Mouse (Mus musculus): ENCODE data around the gene Lrmda. TPM values are rescaled to one million over a fixed set of nuclear protein-coding genes. Genes with fewer than 3 reads are reported as not detected.
A peak's percentile ranks its signal among the peaks of the same experiment; 100 is the strongest.

Gene Lrmda
- total RNA-seq, 2 experiments from 2014 or later = 20.9 to 27.0 TPM

DNA sequence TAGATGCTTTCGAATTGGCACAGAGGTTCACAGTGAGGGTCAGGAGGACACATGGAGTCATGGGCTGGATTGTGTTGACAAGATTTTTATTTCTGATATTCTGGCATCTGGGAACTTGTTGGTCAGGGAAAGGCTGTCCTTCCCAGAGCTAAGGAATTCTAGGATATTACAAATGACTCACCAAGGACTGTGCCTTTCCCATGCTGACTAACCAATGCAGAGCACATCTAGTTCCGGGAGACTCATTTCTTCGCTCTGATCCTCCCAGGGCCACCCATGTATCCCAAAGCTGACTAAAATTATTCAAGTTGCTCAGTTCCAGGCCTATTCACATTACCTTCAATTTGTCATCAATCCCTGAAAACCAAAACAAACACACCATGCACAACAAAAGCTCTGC is 602.4 kb downstream of the Lrmda start:
- no peak for ATAC-seq (replicated peaks; ENCODE audit: poor library complexity)

DNA sequence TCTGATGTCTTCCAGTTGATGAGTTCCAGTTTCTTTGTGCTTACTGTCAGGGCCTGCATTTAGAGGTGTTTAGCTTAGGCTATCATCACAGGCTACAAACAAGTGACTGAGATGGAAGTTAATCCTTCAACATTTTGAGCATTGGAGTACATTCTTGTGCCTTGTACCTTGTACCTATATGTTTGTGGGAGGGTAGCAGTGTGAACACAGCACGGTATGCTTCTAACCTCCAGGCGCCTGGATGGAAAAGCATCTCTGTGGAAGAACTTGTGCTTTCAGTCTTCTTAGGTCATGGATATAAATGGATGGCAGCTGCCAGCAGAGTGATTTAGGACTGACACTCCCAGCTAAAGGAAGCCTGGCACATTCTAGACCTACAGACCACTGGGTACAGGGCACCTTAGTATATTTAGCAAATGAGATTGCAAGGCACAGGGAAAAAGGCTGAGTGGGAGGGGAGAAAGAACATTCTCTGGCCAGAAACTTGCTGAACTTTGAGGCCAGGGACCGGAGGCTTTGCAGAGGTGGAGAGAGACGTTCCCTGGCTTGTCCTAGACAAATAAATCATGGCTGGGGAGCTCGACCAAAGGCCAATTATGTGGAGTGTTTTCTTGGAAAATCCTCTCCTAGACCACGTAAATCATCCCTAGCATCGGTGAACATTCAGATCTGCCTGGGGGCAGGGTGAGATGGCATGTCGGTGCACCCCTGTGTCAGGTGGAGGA is 607.8 kb downstream of the Lrmda start:
- no peak for ATAC-seq (replicated peaks; ENCODE audit: poor library complexity)

DNA sequence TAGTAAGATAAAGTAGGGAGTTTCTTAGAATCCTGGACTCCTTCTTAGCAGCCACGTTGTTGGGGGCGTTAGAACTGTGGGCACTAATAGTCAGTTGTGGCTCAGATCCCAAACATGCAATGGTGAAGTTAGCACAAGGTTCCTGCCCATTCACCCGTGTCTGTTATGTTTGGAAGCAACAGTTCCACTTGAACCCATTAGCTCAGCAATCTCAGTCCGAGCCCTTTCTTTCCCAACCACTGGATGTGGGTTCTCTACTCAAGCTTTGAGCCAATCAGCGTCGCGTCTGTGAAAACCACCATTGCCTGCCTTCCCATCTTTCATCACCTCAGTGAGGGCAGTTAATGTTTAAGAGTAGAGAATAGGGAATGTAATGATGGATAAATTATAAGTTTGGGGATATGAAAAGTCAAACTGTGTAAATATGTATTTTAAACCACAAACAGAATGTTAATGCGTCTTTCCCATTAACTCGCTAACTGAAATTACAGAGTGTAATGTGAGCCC is 610.9 kb downstream of the Lrmda start:
- no peak for ATAC-seq (replicated peaks; ENCODE audit: poor library complexity)

DNA sequence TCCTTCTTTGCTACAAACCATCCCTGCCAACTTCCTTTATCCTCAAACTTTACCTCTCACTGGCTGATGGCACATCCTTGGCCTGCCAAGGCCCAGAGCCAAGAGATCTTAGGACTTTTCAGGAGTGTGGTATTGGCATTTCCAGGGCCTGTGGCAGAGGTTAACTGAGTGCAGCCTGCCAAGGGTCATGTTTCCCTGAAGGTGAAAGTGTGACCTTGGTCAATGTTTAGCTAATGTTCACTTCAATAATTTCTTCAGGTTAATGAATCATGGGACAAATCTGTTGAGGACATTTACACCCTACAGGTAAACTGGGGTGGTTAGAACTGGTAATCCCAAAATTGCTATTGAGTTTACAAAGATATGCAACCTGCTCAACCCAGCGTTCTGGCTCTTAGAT is 614.1 kb downstream of the Lrmda start:
- no peak for ATAC-seq (replicated peaks; ENCODE audit: poor library complexity)

DNA sequence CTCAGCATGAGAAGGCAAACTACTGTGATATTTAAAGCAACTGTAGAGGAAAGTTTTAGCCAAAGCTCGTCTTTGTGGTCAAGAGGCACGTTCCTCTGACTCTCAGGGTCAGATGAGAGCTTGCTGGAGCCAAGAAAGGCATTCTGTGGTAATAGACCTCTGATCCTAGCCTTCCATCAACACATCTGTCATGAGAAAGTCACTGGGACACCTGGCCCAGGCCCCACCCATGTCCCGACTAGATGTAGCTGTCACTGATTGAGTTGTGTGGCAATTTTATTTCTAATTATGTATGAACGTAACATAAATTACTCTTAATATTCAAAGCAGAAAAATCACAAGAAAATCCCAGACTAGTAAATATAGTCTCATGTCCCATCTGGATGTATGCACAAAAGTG is 624.0 kb downstream of the Lrmda start:
- ATAC-seq (replicated peaks; ENCODE audit: poor library complexity) = no peak

DNA sequence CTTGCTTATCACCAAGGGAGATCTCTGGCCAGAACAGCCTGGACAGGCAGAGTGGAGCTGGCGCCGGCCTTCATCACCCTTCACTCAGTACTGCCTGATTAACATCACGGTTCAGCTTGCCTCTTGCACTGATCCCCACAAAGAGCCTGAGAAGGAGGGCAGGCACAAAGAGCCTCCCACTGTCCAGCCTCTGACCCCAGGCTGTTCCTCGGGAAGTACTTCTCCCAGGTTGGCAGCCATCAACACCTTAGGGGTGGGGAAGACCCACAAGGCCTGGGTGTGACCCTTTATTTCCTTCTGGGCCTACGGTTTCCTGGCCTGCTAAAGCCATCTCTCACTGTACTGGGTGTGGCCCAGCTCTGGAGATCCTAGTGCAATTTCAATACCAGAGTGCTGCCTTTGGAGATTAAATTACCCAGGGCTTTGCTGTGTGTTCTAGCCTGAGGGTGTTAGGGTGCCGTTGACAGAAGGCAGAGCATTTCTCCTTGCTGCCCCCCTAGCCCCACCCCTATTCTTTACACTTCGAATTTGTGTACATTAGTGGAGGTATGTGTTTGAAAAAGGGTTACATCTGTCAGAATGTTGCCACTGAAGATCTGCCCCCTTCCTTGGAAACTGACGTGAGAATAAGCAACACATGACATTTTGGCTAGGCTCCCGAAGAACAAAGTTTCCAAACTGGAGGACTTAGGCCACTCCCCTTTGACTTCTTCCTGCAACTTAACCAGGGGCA is 628.5 kb downstream of the Lrmda start:
- ATAC-seq (replicated peaks; ENCODE audit: poor library complexity) = no peak

DNA sequence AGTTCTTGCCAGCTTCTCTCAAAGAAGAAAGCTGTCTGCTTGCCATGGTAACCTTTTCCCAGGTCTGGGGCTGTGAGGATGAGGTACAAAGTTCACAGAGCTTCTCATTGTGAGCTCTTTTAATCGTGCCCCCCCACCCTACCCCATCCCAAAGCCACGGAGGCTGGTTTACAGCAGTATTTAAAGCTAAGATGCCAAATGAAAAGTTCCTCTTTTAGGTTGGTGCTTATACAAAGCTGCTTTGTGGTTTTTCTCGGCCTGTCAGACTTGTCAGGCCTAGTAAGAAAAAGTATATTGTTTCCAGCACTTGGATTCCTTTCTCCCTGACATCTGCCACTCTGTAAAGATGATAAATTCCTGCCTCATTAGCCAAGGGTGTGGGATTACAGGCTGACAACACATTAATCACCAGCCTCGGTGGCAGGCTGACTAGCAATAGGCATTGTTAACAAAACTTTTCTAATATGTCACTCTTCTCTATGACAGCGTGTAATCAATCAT is 629.9 kb downstream of the Lrmda start:
- ATAC-seq (replicated peaks; ENCODE audit: poor library complexity) = peak; percentile 29; the same call in 1 of the 2 replicates

DNA sequence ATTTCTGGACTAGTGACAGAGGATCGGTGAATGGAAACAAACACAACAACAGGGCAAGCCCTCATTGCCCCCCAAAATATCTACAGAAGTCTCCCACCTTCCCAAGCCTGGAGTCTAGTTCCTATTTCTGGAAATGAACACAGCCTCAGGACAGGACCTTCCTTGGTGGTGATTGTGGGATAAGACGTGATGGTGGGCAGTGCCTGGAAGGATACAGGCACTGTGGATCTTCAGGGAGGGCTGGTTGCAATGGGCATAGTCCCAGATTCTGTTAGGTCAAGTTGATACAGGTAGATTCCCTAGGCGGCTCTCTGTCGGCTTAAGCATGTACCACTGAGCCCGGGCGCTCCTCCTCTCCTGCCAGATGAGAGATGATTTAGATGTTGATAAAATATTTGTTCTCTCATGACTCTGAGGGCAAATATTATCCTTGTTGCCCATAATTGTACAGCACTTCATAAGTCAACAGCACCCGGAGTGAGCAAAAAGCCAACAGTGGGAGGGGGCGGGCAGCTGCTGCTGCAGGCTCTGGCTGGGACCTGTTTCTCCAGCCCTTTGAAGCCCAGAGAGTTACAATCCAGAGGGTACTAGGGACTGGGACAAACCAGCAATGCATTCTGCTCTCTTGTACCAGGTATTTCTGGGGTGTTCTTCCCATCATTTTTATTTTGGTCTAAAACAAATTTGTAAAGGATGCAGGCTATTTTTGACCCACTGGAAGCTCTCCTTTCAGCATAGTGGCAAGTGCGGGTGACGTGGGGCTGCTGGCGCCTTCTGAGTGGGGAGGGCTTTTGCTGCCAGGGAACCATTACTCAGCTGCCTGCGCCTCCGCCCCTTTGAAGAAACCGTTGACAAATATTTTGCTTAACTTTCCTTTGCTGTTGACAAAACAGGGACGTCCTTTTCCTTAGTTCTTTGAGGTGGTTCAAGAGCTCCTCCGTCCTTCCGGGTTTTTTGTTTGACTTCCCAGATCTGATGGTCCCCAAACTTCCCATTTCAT is 630.8 kb downstream of the Lrmda start:
- no peak for ATAC-seq (replicated peaks; ENCODE audit: poor library complexity)

DNA sequence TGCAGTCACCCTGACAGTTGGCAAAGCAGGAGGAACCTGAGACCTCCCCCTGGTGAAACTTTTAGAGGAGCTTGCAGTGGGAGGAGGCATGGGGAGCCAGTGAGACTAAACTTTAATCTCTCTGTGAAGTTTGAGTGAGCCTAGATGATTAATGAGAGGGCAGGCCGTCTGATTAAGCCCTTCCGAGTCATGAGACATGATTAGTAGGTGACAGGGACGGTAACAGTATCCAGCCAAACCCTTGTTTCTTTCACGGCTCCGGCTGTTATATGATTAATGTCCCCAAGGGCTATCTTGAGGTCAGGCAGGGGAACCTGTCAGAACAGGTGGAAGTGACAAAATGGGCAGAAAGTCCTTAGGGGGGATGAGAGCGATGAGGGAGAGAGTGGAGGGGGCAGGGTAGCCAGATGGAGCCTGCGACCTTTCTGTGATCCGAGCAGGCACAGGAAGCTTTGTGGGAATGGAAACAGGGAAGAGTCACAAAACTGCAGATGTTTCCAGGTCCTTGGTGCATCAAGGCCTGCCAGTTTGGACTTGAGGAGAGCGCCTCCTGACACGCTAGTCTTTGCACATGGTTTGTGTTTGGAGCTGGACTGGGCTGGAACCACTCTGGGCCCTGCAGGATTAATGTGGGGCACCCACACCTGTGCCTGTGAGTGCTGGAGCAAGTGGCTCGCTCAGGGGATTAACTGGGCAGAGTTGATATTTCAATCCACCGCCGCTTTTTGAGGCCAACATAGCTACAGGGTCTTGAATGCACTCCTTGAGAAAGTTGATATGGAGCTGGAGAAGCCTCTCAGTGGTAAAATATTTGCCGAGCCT is 631.8 kb downstream of the Lrmda start:
- no peak for ATAC-seq (replicated peaks; ENCODE audit: poor library complexity)

DNA sequence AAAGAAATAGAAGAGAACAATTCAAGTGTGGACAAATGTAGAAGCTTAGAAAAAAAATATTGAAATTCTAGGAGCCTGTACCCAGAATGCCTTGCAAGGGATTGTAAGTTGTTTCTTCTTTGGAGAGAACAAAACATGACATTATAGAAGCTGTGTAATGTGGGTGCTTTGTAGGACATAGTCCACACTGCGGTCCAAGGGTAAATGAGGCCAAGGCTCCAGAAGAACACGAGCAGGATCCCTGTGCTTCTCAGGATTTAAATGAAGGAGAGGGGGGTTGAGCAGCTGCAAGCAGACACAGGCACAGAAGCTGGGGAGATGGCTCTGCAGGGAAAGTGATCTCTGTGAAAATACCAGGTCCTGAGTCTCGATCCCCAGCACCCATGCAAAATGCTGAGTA is 643.0 kb downstream of the Lrmda start:
- no peak for ATAC-seq (replicated peaks; ENCODE audit: poor library complexity)

DNA sequence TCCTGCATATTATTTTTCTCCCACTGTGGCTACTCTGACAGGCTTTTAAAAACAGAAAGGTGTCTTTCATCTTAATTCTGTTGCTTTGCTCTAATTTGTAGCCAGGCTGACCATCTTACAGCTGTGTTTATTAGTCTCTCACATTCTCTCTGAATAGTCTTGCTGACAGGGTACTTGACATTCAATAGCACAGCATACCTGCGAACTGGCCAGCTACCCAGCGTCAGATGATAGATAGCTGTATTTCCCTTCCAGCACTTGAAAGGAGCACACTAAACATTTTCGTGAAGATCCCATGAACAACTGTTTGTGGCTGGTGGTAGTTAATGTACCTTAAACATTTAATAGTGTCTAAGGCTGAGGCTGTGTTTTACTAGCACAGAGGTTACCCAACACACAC is 646.9 kb downstream of the Lrmda start:
- no peak for ATAC-seq (replicated peaks; ENCODE audit: poor library complexity)

DNA sequence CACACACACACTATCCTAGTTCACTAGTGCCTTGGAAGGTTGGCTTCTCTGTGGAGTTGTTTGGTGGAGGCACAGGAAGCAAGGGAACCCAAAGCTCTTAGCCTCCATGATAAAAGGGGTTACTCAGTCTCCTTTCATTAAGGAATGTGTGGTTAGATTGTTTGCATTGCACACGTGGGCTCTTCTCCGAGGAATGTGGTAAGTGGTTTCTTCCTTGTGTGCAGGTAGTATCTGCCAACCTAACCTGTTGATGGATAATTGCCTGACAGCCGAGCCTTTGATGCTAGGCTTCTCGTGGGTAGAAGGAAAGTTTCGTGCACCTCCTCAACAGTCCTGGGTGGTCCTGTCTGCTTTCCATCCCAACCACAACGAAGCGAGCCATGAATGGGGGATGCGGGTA is 648.8 kb downstream of the Lrmda start:
- ATAC-seq (replicated peaks; ENCODE audit: poor library complexity) = no peak

DNA sequence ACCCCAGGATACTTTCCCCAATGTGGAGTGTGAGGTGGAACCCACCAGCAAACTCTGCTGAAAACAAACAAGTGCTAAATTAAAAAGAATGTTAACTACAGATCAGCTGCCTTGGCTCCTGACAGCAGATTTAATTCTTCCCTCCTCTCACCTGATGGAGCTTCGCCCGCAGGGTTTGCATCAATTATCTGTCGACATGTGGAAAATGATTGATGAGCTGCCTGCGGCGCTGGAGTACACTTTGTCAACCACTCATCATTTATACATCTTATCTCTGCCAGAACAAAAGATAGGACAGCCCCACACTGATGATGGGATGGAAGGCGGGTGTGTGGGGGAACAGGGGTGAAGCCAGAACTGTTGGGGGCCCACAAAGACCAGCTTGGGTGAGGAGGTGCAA is 649.2 kb downstream of the Lrmda start:
- ATAC-seq (replicated peaks; ENCODE audit: poor library complexity) = no peak

DNA sequence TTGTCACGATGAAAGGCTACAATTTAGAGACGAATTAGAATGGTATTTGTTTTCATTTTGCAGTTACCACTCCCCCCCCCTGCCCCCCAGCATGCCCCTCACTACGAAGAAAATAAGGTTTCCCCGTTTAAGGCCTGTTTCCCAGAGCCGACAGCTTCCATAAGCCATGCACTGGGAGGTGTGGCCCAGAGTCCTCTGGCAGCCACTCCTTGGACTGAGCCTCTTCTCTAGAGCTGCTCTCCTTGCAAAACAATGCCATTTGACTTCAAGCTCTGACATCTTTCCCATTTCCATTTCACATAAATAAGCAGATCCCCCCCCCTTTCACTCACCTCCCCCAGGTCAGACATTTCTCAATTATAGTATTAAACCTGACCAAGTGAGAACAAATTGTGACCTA is 654.1 kb downstream of the Lrmda start:
- ATAC-seq (replicated peaks; ENCODE audit: poor library complexity) = no peak

DNA sequence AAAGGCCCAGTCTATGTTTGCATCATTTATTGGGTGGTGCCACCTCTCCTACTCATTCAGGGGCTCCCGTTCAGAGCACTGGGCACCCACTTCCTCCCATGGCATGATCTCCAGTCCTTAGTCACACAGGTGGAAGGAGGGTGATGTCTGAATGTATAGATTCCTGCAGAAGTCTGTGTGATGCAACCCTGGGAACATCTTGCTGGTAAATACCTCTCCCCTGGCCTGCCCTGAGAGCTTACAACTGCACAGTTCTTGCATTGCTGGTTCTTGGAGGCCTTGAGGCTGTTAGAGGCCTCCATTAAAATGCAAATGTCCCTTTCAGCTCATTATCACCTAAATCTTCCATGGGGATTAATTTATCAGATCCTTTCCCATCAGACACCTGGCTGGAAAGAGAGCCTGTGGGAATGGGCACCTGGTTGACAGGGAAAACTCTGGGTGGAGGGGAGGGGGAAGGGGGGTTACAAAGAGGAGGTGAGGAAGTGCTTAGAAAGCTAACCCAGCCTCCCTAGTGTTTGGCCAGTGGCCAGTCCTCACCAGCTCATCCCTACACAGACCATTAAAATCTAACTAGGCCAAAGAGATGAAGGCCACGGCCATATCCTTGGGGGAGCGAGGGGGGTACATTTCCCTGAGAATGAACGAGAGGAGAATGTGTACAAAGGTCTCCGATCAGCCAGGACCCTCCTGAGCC is 659.6 kb downstream of the Lrmda start:
- ATAC-seq (replicated peaks; ENCODE audit: poor library complexity) = no peak

DNA sequence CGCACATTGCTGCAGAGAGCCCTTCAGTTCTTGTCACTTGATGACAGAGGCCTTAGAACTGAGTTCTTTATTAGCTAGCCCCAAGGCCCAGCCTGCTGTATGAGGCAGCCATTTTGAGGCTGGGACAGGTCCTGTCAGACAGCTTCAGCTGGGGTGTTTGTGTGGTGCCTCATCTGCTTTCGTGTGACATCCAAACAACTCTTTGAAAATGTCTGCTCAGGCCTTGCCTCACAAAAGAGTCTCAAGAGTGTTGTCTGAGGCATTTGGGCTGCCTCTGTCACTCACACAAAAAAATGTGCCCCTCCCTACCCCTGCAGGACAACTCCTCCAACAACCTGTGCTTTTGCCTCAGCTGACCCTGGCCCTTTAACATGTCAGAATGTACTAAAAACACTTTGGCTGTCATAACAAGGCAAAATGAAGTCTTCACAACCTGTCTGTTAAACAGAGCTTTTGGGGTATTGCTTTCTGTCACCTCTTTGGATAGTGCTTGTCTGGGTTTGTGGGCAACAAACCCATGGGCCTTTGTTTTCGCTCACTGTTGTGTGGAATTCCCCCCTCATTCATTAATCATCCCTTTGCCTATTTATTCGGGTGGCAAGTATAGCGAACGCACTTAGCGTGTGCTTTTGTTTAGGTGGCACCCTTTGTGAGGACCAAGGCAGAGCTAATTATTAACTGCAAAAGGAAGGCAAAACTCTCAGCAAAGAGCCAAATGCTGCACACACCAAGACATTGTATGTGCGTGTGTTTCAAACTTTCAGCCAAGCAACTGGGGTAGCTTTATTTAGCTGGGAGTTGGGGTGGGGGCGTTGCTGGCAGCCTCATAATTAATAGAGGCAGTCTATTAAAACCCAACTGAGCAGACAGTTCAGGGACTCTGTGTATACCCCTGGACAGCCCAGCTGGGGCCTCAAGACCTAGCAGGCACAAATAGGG is 660.5 kb downstream of the Lrmda start:
- no peak for ATAC-seq (replicated peaks; ENCODE audit: poor library complexity)

DNA sequence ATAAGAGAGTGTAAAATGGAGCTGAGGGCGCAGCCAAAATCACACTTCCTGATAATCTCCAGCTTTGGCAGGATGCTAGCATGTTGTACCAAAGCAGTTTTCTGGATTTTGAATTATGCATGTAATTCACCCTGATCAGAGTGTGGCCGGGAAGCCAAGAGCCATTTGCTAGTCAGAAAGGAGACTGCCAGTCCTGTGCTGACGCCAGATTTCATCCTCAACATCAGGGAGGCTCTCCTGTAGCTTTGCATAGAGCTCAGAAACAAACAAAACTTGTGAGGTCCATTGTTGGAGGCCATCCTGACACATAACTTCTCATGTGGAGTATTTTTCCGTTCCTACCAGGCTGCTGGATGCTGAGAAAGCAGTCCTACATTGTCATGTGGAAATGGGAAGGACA is 667.4 kb downstream of the Lrmda start:
- no peak for ATAC-seq (replicated peaks; ENCODE audit: poor library complexity)

DNA sequence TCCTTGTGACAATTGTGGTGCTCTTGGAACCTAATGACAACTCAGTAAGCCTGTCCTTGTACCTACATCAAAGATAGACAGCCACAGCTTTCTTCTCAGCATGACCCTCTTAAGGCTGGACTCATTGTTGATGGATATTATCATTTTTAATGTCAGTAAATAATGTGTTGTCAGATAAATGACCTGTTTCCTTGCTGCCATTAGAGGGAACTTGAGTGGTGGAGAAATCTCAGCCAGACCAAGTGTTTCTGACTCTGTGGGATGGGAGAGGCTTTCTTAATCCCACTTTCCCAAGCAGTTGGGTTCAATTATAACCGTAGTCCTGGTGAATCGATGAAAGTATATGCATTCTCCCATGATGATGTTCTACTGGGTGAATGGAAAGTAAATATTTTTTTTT is 668.9 kb downstream of the Lrmda start:
- ATAC-seq (replicated peaks; ENCODE audit: poor library complexity) = no peak
